Mouse (Mus musculus): ENCODE data around the gene Gm45837.

Gene Gm45837

DNA sequence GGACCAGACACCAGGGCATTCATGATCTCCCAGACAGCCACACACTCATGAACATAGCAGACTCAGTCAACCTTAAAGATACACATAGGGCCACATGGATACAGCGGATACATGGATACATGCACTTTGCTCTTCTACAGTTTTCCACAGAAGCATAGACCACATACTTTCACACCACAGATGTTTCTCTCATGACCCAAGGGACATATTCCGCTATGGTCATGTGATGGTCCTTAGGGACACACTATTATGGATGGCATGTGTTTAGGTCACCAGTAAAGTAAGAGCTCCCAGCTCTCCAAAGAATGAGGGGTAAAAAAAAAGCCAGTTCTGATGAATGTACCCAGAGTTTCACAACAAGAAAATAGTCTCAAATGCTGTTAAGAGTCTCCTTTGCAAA lies 60.7 kb downstream of the Gm45837 start:
- DNase-seq = no peak

- no peak for DNase-seq
These were observed 61.3 kb downstream of the Gm45837 start for GRCm38 (mm10) chr7:101471968-101472480.

DNA sequence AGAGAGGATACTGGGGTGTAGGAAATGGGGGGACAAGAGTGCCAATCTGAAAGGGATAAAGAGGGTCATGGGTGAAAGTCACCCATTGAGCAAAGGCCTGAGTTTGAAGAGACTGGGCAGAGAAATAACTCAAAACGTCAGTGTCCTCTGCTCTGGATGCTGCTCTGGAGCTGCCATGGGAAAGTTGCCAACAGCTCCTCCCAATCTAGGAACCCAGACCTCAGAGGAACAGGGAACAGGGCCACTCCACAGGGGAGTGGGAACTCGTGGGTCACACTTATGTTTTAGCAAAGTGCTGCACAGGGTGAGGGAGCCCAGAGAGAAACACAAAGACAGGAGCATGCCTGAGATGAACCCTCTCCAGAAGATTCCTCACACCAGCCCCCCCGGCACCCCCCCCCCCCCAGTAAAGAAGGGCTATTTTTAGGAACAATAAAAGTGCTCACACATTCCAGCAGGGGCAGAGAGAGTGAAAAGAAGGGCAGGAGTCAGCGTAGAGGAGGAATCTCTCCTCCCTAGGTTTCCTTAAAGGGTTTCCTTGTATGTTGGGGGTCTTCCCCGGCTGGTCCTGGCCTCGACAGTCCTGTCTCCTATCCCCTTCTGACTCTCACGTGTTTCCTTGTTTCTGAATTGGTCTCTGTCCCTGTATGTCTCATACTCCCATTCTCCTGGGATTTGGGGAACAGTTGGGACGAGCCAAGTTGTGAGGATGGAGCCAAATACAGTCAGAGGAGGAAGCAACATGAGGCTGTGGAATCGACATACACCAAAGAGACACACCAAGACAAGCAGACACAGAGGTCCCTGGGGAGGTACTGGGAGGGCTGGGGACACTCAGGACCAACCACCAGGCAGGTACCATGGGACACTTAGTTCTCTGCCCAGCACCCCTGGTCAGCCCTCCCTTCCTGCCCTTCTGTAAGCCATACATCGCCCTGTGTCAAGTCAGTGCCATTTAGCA lies 62.2 kb downstream of the Gm45837 start:
- DNase-seq = no peak

- DNase-seq = no peak
These were observed 63.7 kb downstream of the Gm45837 start for GRCm38 (mm10) chr7:101474399-101474811.

DNA sequence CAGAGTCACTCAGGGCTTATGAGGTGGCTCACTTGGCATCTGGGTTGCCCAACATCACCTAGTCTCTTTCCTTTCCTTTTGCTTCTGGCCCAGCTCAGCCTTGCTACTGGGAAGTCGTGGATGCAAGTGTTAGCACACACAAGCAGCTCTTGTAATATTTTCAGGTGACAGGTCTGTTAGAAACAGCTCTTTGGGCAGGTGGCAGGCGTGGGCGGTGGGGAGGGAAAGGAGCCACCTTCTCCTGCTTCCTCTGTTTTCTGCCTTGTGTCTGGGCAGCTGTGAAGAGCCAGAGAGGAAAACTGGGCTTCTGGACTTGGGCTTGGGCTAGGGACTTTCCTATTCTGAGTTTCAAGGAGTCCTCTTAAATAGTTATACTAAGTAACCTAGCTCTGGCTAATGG lies 65.3 kb downstream of the Gm45837 start:
- no peak for DNase-seq

- DNase-seq = no peak
These were observed 65.8 kb downstream of the Gm45837 start for GRCm38 (mm10) chr7:101476493-101476892.

DNA sequence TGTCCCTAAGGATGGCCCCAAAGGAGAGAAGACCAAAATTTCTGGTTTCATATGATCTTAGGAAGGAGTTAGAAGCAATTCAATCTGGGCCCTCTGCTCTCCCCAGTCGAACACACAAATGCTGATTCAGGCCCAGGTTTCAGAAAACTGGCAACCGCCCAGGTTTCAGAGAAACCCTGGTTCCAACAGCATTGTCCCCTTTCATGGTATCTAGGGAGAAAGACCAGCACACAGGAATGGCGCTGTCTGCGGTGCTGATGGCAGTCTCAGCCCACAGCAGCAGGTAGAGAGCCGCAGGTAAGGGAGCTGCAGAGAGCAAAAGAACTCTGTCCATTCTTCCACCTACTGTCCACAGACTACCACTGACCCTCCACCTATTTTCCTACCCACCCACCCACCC lies 66.5 kb downstream of the Gm45837 start:
- no peak for DNase-seq

DNA sequence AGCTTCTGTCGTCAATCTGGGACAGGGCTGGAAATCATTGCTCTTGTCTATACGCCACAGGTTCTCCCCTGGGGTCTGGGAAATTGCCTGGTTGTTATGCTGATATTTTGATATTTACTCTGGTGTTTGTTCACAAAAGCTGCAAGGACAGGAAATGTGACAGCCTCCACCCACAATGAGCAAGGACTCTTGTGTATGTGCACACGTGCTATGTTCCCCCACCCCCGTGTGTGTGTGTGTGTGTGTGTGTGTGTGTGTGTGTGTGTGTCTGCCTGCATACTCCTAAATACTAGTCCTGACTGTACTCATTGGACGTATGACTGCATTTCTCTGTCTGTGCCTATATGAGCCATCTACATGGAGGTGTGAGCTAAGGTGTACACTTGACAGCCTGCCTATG lies 67.4 kb downstream of the Gm45837 start:
- no peak for DNase-seq

GRCm38 (mm10) chr7:101479841-101480240 lies 69.2 kb downstream of the Gm45837 start:
- no peak for DNase-seq

DNA sequence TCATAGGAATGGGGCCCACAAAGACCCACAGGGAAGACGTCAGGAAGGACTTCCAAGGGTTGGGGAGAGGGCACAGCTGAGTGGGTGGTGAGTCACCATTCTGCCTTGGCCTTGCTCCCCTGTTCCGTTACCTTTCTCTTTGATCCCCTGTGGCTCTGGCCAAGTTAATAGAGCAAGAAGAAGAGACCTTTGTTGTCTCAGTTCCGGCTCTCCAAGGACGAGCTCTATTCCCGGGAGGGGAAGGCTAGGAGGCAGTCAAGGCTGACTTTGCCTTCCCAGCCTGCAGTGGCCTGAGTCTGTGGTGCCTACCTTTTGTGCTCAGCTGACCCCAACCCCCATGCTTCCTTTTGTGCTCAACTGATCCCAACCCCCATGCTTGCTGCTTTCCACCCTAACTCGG lies 70.0 kb downstream of the Gm45837 start:
- DNase-seq = no peak

GRCm38 (mm10) chr7:101481872-101482498 lies 71.3 kb downstream of the Gm45837 start:
- no peak for DNase-seq

DNA sequence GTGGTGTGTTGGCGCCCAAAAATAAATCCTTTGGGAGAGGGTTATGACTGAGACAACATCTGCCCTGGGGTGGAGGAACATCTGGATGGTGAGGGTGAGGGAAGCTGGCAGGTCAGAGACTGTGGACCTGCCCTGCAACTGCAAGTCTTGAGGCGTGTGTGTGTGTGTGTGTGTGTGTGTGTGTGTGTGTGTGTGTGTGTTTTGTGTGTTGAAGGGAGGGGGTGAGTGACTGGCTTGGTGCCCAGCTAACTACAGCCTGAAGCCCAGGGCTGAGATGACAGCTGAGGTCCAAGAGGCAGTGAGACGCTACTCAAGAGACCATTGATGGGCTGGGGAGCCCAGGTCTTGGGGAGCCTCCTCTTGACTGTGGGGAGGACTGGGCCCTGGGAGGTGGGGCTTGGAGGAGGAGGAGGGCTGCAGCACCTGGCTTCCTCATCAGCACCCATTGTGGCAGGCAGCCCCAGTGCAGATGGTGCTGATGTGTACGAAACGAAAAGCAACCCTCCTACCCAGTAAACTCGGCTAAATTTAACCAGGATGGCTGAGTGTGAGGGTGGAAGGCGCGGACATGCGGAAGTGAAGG lies 71.9 kb downstream of the Gm45837 start:
- DNase-seq = peak; percentile 64

GRCm38 (mm10) chr7:101483498-101484115 lies 72.9 kb downstream of the Gm45837 start:
- no peak for DNase-seq

DNA sequence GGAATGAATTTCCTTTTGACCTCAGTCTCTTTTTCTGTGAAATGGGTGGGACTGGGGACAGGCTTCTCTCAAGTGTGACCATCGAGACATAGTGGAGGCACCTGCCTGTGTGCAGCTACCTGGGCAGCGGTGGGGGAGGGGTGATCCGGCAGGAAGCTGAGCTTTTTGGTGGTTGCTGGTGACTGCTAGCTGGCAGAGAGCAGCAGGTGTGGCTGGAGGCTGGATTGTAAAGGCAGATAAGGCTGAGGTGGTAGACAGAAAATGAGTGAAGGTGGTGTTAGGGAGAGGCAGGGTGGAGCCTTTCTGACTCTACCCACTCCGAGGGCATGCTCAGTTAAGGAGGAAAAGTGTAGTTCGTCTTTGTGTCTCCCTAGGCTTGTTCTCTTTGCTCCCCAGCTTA lies 76.4 kb downstream of the Gm45837 start:
- DNase-seq = peak; percentile 52

DNA sequence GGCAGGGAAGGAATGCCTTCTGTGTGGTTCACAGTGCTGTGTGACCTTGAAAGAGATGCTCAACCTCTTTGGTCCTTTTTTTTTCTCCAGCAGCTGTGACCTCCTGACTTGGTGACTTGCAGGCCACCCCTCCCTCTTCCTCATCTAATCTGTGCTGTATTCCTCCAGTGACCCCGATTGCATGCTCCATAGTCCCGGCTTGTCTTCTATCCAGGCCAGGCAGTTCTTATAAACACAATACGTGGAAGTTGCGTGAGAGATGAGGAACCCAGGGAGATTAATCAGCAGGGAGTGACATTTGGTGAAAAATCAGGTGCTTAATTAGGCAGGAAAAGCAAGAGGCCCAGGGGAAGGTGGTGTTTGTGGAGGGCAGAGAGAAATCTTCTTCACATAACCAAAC lies 80.3 kb downstream of the Gm45837 start:
- no peak for DNase-seq

DNA sequence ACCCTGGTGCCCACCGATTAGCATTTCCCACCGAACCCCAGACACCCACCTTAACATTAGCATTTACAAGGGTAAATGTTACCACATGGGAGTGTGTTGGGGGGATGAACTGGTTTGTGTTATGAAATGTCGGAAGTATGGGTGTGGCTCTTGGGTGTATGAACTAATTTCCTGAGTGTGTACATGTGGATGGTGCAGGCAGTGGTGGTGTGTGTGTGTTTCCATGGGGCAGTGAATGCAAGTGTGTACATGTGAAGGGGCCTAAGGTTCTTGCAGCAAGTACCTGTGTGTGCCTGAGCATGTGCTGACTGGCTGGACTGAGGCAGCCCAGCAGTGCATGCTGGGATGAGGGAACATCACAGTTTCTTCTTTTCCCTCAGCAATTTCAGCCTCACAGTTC lies 87.7 kb downstream of the Gm45837 start:
- no peak for DNase-seq

DNA sequence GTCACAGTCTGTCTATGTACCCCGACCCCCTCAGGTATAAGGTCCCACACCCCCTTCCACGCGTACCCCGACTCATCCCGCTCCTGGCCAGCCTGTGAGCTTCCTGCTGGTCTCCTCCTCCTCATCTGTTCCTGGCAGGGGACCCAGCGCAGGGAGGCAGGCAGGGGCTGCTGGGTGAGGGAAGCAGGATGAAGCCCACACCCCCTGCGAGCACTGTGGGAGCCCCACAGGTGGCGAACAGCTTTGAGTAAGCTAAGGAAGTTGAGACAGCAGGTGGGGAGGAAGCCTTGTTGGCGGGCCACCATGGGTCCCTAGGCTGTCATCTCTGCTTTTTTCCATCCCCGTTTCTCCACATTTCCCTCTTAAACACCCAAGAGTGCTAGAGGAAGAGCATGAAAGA lies 88.6 kb downstream of the Gm45837 start:
- DNase-seq = peak; percentile 68

- DNase-seq = peak; percentile 47
These were observed 89.0 kb downstream of the Gm45837 start for GRCm38 (mm10) chr7:101499701-101500100.

DNA sequence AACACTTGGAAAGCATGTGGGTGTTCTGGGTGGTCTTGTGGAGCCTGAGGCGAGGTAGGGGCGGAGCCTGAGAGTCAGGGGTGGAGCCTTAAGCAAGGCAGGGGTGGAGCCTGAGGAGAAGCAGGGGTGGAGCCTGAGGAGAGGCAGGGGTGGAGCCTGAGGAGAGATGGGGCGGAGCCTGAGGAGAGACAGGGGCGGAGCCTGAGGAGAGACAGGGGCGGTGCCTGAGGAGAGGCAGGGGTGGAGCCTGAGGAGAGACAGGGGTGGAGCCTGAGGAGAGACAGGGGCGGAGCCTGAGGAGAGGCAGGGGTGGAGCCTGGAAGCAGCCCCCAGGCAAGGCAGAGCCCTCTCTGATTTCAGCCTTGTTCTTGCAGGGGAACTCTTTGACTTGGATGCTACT lies 90.5 kb downstream of the Gm45837 start:
- DNase-seq = no peak

GRCm38 (mm10) chr7:101501675-101502074 lies 91.0 kb downstream of the Gm45837 start:
- DNase-seq = no peak

- DNase-seq = peak; percentile 72
These were observed 92.7 kb downstream of the Gm45837 start for GRCm38 (mm10) chr7:101503351-101503750.

GRCm38 (mm10) chr7:101503803-101504202 lies 93.1 kb downstream of the Gm45837 start:
- no peak for DNase-seq

GRCm38 (mm10) chr7:101504507-101504906 lies 93.8 kb downstream of the Gm45837 start:
- DNase-seq = peak; percentile 66

All from thymus, postnatal 14 days (tissue).